Mouse (Mus musculus) mesoderm, embryonic 11.5 days (tissue): ENCODE measurements at regions not wholly inside any gene's neighbourhood (a gene's known extent, or its start where the extent isn't known, plus 50 kb on each side); places are given as distances from the start of the nearest gene placed in this dataset.
A peak's percentile ranks its signal among the peaks of the same experiment; 100 is the strongest.

Experiments
- DNase-seq: peaks from one replicate; pipeline ENCODE4 v3.0.0-alpha.2; 2012; ENCODE audit warnings: low read depth, low spot score

- no peak for DNase-seq
Measured at GRCm38 (mm10) chr3:119976363-119976762, 192.1 kb upstream of the Ptbp2 start.

GRCm38 (mm10) chr3:119958799-119959467 is 174.7 kb upstream of the Ptbp2 start:
- DNase-seq, result peak; percentile 66

- DNase-seq, result no peak
Measured at GRCm38 (mm10) chr3:119957529-119957928, 173.3 kb upstream of the Ptbp2 start.

- no peak for DNase-seq
Measured at GRCm38 (mm10) chr3:119955745-119956615, 171.7 kb upstream of the Ptbp2 start.

- no peak for DNase-seq
Measured at GRCm38 (mm10) chr3:119950721-119951120, 166.5 kb upstream of the Ptbp2 start.

GRCm38 (mm10) chr3:119950070-119950469 is 165.8 kb upstream of the Ptbp2 start:
- DNase-seq, result no peak

GRCm38 (mm10) chr3:119949620-119950019 is 165.4 kb upstream of the Ptbp2 start:
- peak; percentile 52 for DNase-seq

- peak; percentile 59 for DNase-seq
Measured at GRCm38 (mm10) chr3:119949041-119949470, 164.8 kb upstream of the Ptbp2 start.

- DNase-seq, result no peak
Measured at GRCm38 (mm10) chr3:119947126-119947525, 162.9 kb upstream of the Ptbp2 start.

- DNase-seq, result no peak
Measured at GRCm38 (mm10) chr3:119944115-119944514, 159.8 kb upstream of the Ptbp2 start.

- DNase-seq, result no peak
Measured at GRCm38 (mm10) chr3:119939091-119939490, 154.8 kb upstream of the Ptbp2 start.

GRCm38 (mm10) chr3:119938425-119938824 is 154.2 kb upstream of the Ptbp2 start:
- no peak for DNase-seq

- no peak for DNase-seq
Measured at GRCm38 (mm10) chr3:119936526-119936925, 152.3 kb upstream of the Ptbp2 start.

- DNase-seq, result peak; percentile 35
Measured at GRCm38 (mm10) chr3:119933049-119933511, 148.8 kb upstream of the Ptbp2 start.

GRCm38 (mm10) chr3:119928281-119928680 is 144.0 kb upstream of the Ptbp2 start:
- DNase-seq, result no peak

GRCm38 (mm10) chr3:119919501-119920141 is 135.4 kb upstream of the Ptbp2 start:
- no peak for DNase-seq

- no peak for DNase-seq
Measured at GRCm38 (mm10) chr3:119915984-119916865, 132.0 kb upstream of the Ptbp2 start.

GRCm38 (mm10) chr3:119911532-119911931 is 127.3 kb upstream of the Ptbp2 start:
- DNase-seq, result peak; percentile 30

- no peak for DNase-seq
Measured at GRCm38 (mm10) chr3:119904244-119904643, 120.0 kb upstream of the Ptbp2 start.

- no peak for DNase-seq
Measured at GRCm38 (mm10) chr3:119895141-119895540, 110.9 kb upstream of the Ptbp2 start.

GRCm38 (mm10) chr3:119894035-119894434 is 109.8 kb upstream of the Ptbp2 start:
- DNase-seq, result no peak
